Mouse (Mus musculus) hindbrain, postnatal 0 days (tissue): ENCODE data around the gene Kmt2e. TPM values are rescaled to one million over a fixed set of nuclear protein-coding genes. Genes with fewer than 3 reads are reported as not detected.
"Not testable (repeated sequence)": the region's sequence is repeated elsewhere in the genome, so short reads cannot be mapped to it uniquely, and the experiment has no call there.

Source experiments
- ATAC-seq: fragments of 200-750 bp; cut with Nextera tagmentation; 2 replicates; pipeline ENCODE4 v1.8.0; 2017; ENCODE audit warnings: mild to moderate bottlenecking, moderate TSS enrichment, moderate library complexity
- DNase-seq: peaks from one replicate; pipeline ENCODE4 v3.0.0-alpha.2; 2015; ENCODE audit warnings: low spot score
- H3K27ac ChIP-seq: fragments of 300-500 bp; sonication (generic); 2 replicates; pipeline ENCODE4 v1.5.1; 2014; ENCODE audit warnings: mild to moderate bottlenecking
- H3K27me3 ChIP-seq: fragments of 300-500 bp; sonication (generic); 2 replicates; pipeline ENCODE4 v1.6.1; 2014; ENCODE audit warnings: low read length, mixed read lengths; ENCODE audit not compliant: insufficient read depth
- H3K36me3 ChIP-seq: fragments of 300-500 bp; sonication (generic); 2 replicates; pipeline ENCODE4 v1.6.1; 2014; ENCODE audit warnings: low read length, mixed read lengths; ENCODE audit not compliant: insufficient read depth
- H3K4me1 ChIP-seq: fragments of 300-500 bp; sonication (generic); 2 replicates; pipeline ENCODE4 v1.6.1; 2014; ENCODE audit warnings: antibody characterized with exemption, low read length, mixed read lengths; ENCODE audit not compliant: insufficient read depth
- H3K4me2 ChIP-seq: fragments of 300-500 bp; sonication (generic); 2 replicates; pipeline ENCODE4 v1.6.1; 2014; ENCODE audit warnings: low read depth, mild to moderate bottlenecking, low read length, moderate library complexity, mixed read lengths
- H3K4me3 ChIP-seq: fragments of 300-500 bp; sonication (generic); 2 replicates; pipeline ENCODE4 v1.5.1; 2014; ENCODE audit warnings: low read length
- H3K9ac ChIP-seq: fragments of 300-500 bp; sonication (generic); replicated peaks from 2 replicates; pipeline ENCODE4 v1.6.1; 2014; ENCODE audit warnings: mild to moderate bottlenecking, low read length, moderate library complexity, mixed read lengths
- H3K9me3 ChIP-seq: fragments of 300-500 bp; sonication (generic); 2 replicates; pipeline ENCODE4 v1.6.1; 2016; ENCODE audit warnings: low read length, mixed read lengths
- CTCF ChIP-seq: IDR thresholded peaks from 2 replicates; pipeline ENCODE4 v1.5.1; 2016; ENCODE audit warnings: antibody characterized with exemption, control low read depth, low read depth
- WGBS: fragments of 180-500 bp; shearing (Covaris S2); extraction: QIAGEN DNeasy Blood & Tissue Kit; methylation state at CpG from one replicate; pipeline ENCODE4 v1.1.7; 2014; 5-methylcytosine and 5-hydroxymethylcytosine counted together
- polyA plus RNA-seq: library from polyadenylated mRNA; unstranded; fragments of >200 nt; fragmentation: Nextera tagmentation; extraction: Ambion mirVana; gene quantifications from 2 replicates; pipeline ENCODE4 v1.2.1, GENCODE M21; 2015
- total RNA-seq: library from RNA; depleted of rRNA; stranded (reverse); fragments of >200 nt; gene quantifications from 2 replicates; pipeline ENCODE4 v1.2.3, GENCODE M21; 2014

Gene Kmt2e
- total and polyA plus RNA-seq, 2 experiments from 2014 or later, result 51.2 to 119 TPM

- Histone ChIP-seq H3K9ac (no peak overlapping the region), H3K27me3 (no peaks in the 10 kb centered on the region), H3K27ac (no peak overlapping the region), H3K4me2 (no peak overlapping the region), H3K4me1 (no peaks in the 10 kb centered on the region), H3K36me3 (peaks cover 7% of the 10 kb centered on the region; the same call in 1 of the 2 replicates), H3K9me3 (no peaks in the 10 kb centered on the region), H3K4me3 (no peak overlapping the region)
- ATAC-seq (no peak), DNase-seq (no peak)
- no peak for TF ChIP-seq CTCF
- 87% methylated on average over 7 of the region's 7 CpGs for WGBS
Measured at GRCm38 (mm10) chr5:23531541-23532096, 97.4 kb downstream of the Kmt2e start.

GRCm38 (mm10) chr5:23535692-23536091 is 101.5 kb downstream of the Kmt2e start:
- no peaks in the 10 kb centered on the region for H3K27me3 ChIP-seq
- no peak overlapping the region for H3K27ac ChIP-seq
- 78% methylated on average over 7 of the region's 7 CpGs for WGBS
- H3K36me3 ChIP-seq, result peaks cover 10% of the 10 kb centered on the region; the same call in 1 of the 2 replicates
- no peak for TF ChIP-seq CTCF
- no peak overlapping the region for H3K9ac ChIP-seq
- no peaks in the 10 kb centered on the region for H3K4me1 ChIP-seq
- ATAC-seq (no peak), DNase-seq (no peak)
- H3K4me3 ChIP-seq, result no peak overlapping the region
- no peak overlapping the region for H3K4me2 ChIP-seq
- no peaks in the 10 kb centered on the region for H3K9me3 ChIP-seq

DNA sequence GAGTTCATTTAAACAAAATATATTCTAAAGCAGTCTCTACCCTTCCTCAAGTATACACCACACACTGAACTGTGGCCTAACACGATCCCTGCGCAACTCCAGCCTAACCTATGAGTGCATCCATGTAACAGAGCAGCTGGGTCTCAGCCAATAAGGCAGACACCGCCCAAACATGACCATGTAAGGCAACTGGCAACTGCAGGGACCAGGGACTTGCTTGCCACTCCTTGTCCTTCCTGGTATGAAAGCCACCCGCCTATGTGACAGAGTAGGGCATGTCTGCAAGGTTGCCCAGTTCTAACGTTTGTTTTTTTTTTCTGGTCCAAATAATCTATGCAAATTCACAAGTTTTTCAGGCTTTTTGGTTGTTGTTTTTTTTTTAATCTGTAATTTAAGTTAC is 117.4 kb downstream of the Kmt2e start:
- 82% methylated on average over 5 of the region's 5 CpGs for WGBS
- no peak overlapping the region for H3K4me3 ChIP-seq
- no peak overlapping the region for H3K27ac ChIP-seq
- H3K9ac ChIP-seq, result no peak overlapping the region
- H3K4me1 ChIP-seq, result no peaks in the 10 kb centered on the region
- no peak for TF ChIP-seq CTCF
- H3K27me3 ChIP-seq, result no peaks in the 10 kb centered on the region
- H3K9me3 ChIP-seq, result no peaks in the 10 kb centered on the region
- ATAC-seq (no peak), DNase-seq (no peak)
- 0 out of 2 replicates have a peak, but pooled peaks cover 8% of the 10 kb centered on the region for H3K36me3 ChIP-seq
- no peak overlapping the region for H3K4me2 ChIP-seq

DNA sequence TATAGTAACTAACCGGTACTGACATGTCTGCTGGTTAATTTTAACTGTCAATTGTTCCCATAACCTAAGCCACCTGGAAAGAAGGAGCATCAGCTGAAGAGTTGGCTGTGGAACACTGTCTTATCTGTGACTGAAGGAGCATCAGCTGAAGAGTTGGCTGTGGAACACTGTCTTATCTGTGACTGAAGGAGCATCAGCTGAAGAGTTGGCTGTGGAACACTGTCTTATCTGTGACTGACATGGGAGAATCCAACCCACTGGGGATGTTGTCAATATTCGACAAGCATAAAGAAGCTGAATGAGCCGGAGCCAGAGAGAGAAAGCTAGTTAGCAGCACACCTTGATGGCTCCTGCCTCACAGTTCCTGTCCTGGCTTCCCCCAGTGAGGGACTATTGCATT is 119.1 kb downstream of the Kmt2e start:
- H3K36me3 ChIP-seq, result not testable (repeated sequence)

More for the DNA sequence above, 119.1 kb downstream of the Kmt2e start:
- H3K27me3 ChIP-seq, H3K4me1 ChIP-seq, H3K9me3 ChIP-seq, H3K4me3 ChIP-seq, DNase-seq, ATAC-seq, H3K4me2 ChIP-seq, H3K9ac ChIP-seq, H3K27ac ChIP-seq: not testable (repeated sequence)
- WGBS, result 67% methylated on average over 3 of the region's 3 CpGs
